Mouse (Mus musculus) gastrocnemius, postnatal 14 days (tissue): ENCODE measurements around the gene Gm26741. TPM values are rescaled to one million over a fixed set of nuclear protein-coding genes. Genes with fewer than 3 reads are reported as not detected.

Source experiments
- DNase-seq: peaks from one replicate; pipeline ENCODE4 v3.0.0; 2021; ENCODE audit warnings: mixed read lengths
- intact Hi-C: fragments of 180-260 bp; cut with DNase I; formaldehyde crosslinking; loops from one replicate; pipeline ENCODE4 v1.15.1; 2025; ENCODE audit warnings: low total_unique reads
- total RNA-seq, 2 experiments: library from RNA; stranded (reverse); gene quantifications; 2 replicates each; pipeline ENCODE4 v1.2.3; 2021

Gene Gm26741
- total RNA-seq, 2 experiments from 2014 or later, result not detected

GRCm38 (mm10) chr10:52387192-52387591 is 28.6 kb downstream of the Gm26741 start:
- no peak for DNase-seq
- intact Hi-C loops, result loop anchor here (5.0 to 10.0 kb wide), 2 partner anchors 170 to 282 kb away; no protein-coding TSS in a partner anchor

GRCm38 (mm10) chr10:52388922-52389430 is 30.4 kb downstream of the Gm26741 start, which contains the start of gene Nepn:
TSS of gene Nepn (plus strand) at chr10:52388972.
- intact Hi-C loops, result loop anchor here (5.0 to 10.0 kb wide), 2 partner anchors 172 to 284 kb away; no protein-coding TSS in a partner anchor
- no peak for DNase-seq

GRCm38 (mm10) chr10:52389438-52389837 is 30.9 kb downstream of the Gm26741 start:
- intact Hi-C loops, result loop anchor here (5.0 to 10.0 kb wide), 2 partner anchors 172 to 285 kb away; no protein-coding TSS in a partner anchor
- no peak for DNase-seq

GRCm38 (mm10) chr10:52391208-52391607 is 32.6 kb downstream of the Gm26741 start:
- no peak for DNase-seq
- intact Hi-C loops, result no loop called here

- no peak for DNase-seq
- intact Hi-C loops, result no loop called here
These were observed 38.1 kb downstream of the Gm26741 start for GRCm38 (mm10) chr10:52396647-52397046.

- no peak for DNase-seq
- intact Hi-C loops, result no loop called here
These were observed 40.1 kb downstream of the Gm26741 start for GRCm38 (mm10) chr10:52398715-52399114.

- no peak for DNase-seq
- intact Hi-C loops, result no loop called here
These were observed 41.2 kb downstream of the Gm26741 start for GRCm38 (mm10) chr10:52399722-52400121.

GRCm38 (mm10) chr10:52405160-52405559 is 46.6 kb downstream of the Gm26741 start:
- intact Hi-C loops, result no loop called here
- DNase-seq, result no peak

- DNase-seq, result no peak
These were observed 49.0 kb downstream of the Gm26741 start for GRCm38 (mm10) chr10:52407526-52407925.

More at GRCm38 (mm10) chr10:52407526-52407925, 49.0 kb downstream of the Gm26741 start:
- intact Hi-C loops, result no loop called here

Other genes starting within 250 kb of the Gm26741 start
- gene Ros1, start 163.5 kb upstream of the Gm26741 start, total RNA-seq, result under 1 TPM; 0.09 to 0.10 TPM
- 1 to 10 TPM; 2.5 to 3.2 TPM for gene Dcbld1, start 125.1 kb upstream of the Gm26741 start, total RNA-seq
- gene Gopc, start 23.4 kb downstream of the Gm26741 start, total RNA-seq, result 10 to 100 TPM; 10.4 to 11.3 TPM
- not detected for gene Nepn, start 30.2 kb downstream of the Gm26741 start, total RNA-seq
- 10 to 100 TPM; 16.1 to 17.5 TPM for gene Nus1, start 58.8 kb downstream of the Gm26741 start, total RNA-seq